Mouse (Mus musculus): ENCODE measurements around the gene Mrpl38. TPM values are rescaled to one million over a fixed set of nuclear protein-coding genes. Genes with fewer than 3 reads are reported as not detected.

Gene Mrpl38
- 69.3 and 71.6 TPM in 2 replicates for polyA plus RNA-seq (2011; ENCODE audit: insufficient read depth, insufficient read length, low read depth, missing spikeins)

GRCm38 (mm10) chr11:116138468-116139138 lies at the start of gene Mrpl38:
Gene Mrpl38 (minus strand): TSS chr11:116138868.
- no peaks in the 10 kb centered on the region for H3K36me3 ChIP-seq (ENCODE audit: control insufficient read depth, insufficient read depth, low read length, poor library complexity, severe bottlenecking)
- H3K9me3 ChIP-seq (replicated peaks; ENCODE audit: control insufficient read depth, insufficient read depth, low read length, poor library complexity, severe bottlenecking), result no peaks in the 10 kb centered on the region
- H3K27ac ChIP-seq (ENCODE audit: insufficient read depth, low read length), result peak within 1 kb of the TSS; percentile 42
- H3K27me3 ChIP-seq (ENCODE audit: control insufficient read depth, insufficient read depth, low read length, poor library complexity, severe bottlenecking), result no peaks in the 10 kb centered on the region
- peak within 1 kb of the TSS; percentile 98 for H3K4me3 ChIP-seq (ENCODE audit: low read depth, low read length)
- TF ChIP-seq CTCF (IDR thresholded peaks at IDR 0.05; ENCODE audit: low read depth, low read length), result peak; percentile 83
- no peak for TF ChIP-seq POLR2A (IDR thresholded peaks at IDR 0.05; ENCODE audit: insufficient read depth, low read length)
- peak within 1 kb of the TSS; percentile 92 for H3K9ac ChIP-seq (ENCODE audit: low read depth, poor library complexity, severe bottlenecking)
- H3K4me1 ChIP-seq (ENCODE audit: control insufficient read depth, insufficient read depth, low read length), result peaks cover 5% of the 10 kb centered on the region

- H3K27ac ChIP-seq (ENCODE audit: insufficient read depth, low read length), result no peak overlapping the region
- H3K27me3 ChIP-seq (ENCODE audit: control insufficient read depth, insufficient read depth, low read length, poor library complexity, severe bottlenecking), result no peaks in the 10 kb centered on the region
- no peak overlapping the region for H3K9ac ChIP-seq (ENCODE audit: low read depth, poor library complexity, severe bottlenecking)
- no peaks in the 10 kb centered on the region for H3K9me3 ChIP-seq (replicated peaks; ENCODE audit: control insufficient read depth, insufficient read depth, low read length, poor library complexity, severe bottlenecking)
- H3K4me3 ChIP-seq (ENCODE audit: low read depth, low read length), result no peak overlapping the region
- H3K4me1 ChIP-seq (ENCODE audit: control insufficient read depth, insufficient read depth, low read length), result peaks cover 2% of the 10 kb centered on the region
- TF ChIP-seq EP300 (IDR thresholded peaks at IDR 0.05; ENCODE audit: insufficient read depth, low read depth, low read length) (no peak), POLR2A (IDR thresholded peaks at IDR 0.05; ENCODE audit: insufficient read depth, low read length) (no peak), CTCF (IDR thresholded peaks at IDR 0.05; ENCODE audit: low read depth, low read length) (no peak)
- H3K36me3 ChIP-seq (ENCODE audit: control insufficient read depth, insufficient read depth, low read length, poor library complexity, severe bottlenecking), result no peaks in the 10 kb centered on the region
Observed at GRCm38 (mm10) chr11:116187226-116187930, 48.7 kb upstream of the Mrpl38 start.

- Histone ChIP-seq H3K36me3 (ENCODE audit: control insufficient read depth, insufficient read depth, low read length, poor library complexity, severe bottlenecking) (no peaks in the 10 kb centered on the region), H3K27ac (ENCODE audit: insufficient read depth, low read length) (no peak overlapping the region), H3K27me3 (ENCODE audit: control insufficient read depth, insufficient read depth, low read length, poor library complexity, severe bottlenecking) (no peaks in the 10 kb centered on the region), H3K4me3 (ENCODE audit: low read depth, low read length) (no peak overlapping the region), H3K9ac (ENCODE audit: low read depth, poor library complexity, severe bottlenecking) (no peak overlapping the region), H3K9me3 (replicated peaks; ENCODE audit: control insufficient read depth, insufficient read depth, low read length, poor library complexity, severe bottlenecking) (no peaks in the 10 kb centered on the region), H3K4me1 (ENCODE audit: control insufficient read depth, insufficient read depth, low read length) (peaks cover 2% of the 10 kb centered on the region)
- TF ChIP-seq CTCF (IDR thresholded peaks at IDR 0.05; ENCODE audit: low read depth, low read length) (no peak), EP300 (IDR thresholded peaks at IDR 0.05; ENCODE audit: insufficient read depth, low read depth, low read length) (no peak), POLR2A (IDR thresholded peaks at IDR 0.05; ENCODE audit: insufficient read depth, low read length) (no peak)
Observed at GRCm38 (mm10) chr11:116186360-116186759, 47.7 kb upstream of the Mrpl38 start.

GRCm38 (mm10) chr11:116185836-116186235 lies 47.2 kb upstream of the Mrpl38 start:
- TF ChIP-seq CTCF (IDR thresholded peaks at IDR 0.05; ENCODE audit: low read depth, low read length) (no peak), POLR2A (IDR thresholded peaks at IDR 0.05; ENCODE audit: insufficient read depth, low read length) (no peak), EP300 (IDR thresholded peaks at IDR 0.05; ENCODE audit: insufficient read depth, low read depth, low read length) (no peak)
- Histone ChIP-seq H3K36me3 (ENCODE audit: control insufficient read depth, insufficient read depth, low read length, poor library complexity, severe bottlenecking) (no peaks in the 10 kb centered on the region), H3K4me1 (ENCODE audit: control insufficient read depth, insufficient read depth, low read length) (peaks cover 2% of the 10 kb centered on the region), H3K9me3 (replicated peaks; ENCODE audit: control insufficient read depth, insufficient read depth, low read length, poor library complexity, severe bottlenecking) (no peaks in the 10 kb centered on the region), H3K27me3 (ENCODE audit: control insufficient read depth, insufficient read depth, low read length, poor library complexity, severe bottlenecking) (no peaks in the 10 kb centered on the region), H3K27ac (ENCODE audit: insufficient read depth, low read length) (no peak overlapping the region), H3K4me3 (ENCODE audit: low read depth, low read length) (no peak overlapping the region), H3K9ac (ENCODE audit: low read depth, poor library complexity, severe bottlenecking) (no peak overlapping the region)

GRCm38 (mm10) chr11:116178411-116179121 lies 39.9 kb upstream of the Mrpl38 start:
- Histone ChIP-seq H3K9ac (ENCODE audit: low read depth, poor library complexity, severe bottlenecking) (no peak overlapping the region), H3K27ac (ENCODE audit: insufficient read depth, low read length) (no peak overlapping the region), H3K9me3 (replicated peaks; ENCODE audit: control insufficient read depth, insufficient read depth, low read length, poor library complexity, severe bottlenecking) (no peaks in the 10 kb centered on the region), H3K4me1 (ENCODE audit: control insufficient read depth, insufficient read depth, low read length) (no peaks in the 10 kb centered on the region), H3K27me3 (ENCODE audit: control insufficient read depth, insufficient read depth, low read length, poor library complexity, severe bottlenecking) (no peaks in the 10 kb centered on the region), H3K4me3 (ENCODE audit: low read depth, low read length) (no peak overlapping the region), H3K36me3 (ENCODE audit: control insufficient read depth, insufficient read depth, low read length, poor library complexity, severe bottlenecking) (peaks cover 2% of the 10 kb centered on the region; the same call in 1 of the 2 replicates)
- TF ChIP-seq POLR2A (IDR thresholded peaks at IDR 0.05; ENCODE audit: insufficient read depth, low read length) (no peak), EP300 (IDR thresholded peaks at IDR 0.05; ENCODE audit: insufficient read depth, low read depth, low read length) (no peak), CTCF (IDR thresholded peaks at IDR 0.05; ENCODE audit: low read depth, low read length) (no peak)
